Mouse (Mus musculus) neural tube, embryonic 15.5 days (tissue): ENCODE results near the gene Myo18a. TPM values are rescaled to one million over a fixed set of nuclear protein-coding genes. Genes with fewer than 3 reads are reported as not detected.

ENCODE experiments used
- ATAC-seq: fragments of 200-750 bp; cut with Nextera tagmentation; 2 replicates; pipeline ENCODE4 v1.8.0; 2017; ENCODE audit warnings: mild to moderate bottlenecking, moderate TSS enrichment, moderate library complexity; ENCODE audit not compliant: low FRiP score
- H3K27ac ChIP-seq: fragments of 300-500 bp; sonication (generic); replicated peaks from 2 replicates; pipeline ENCODE4 v1.5.1; 2015; ENCODE audit warnings: mild to moderate bottlenecking, inconsistent platforms
- H3K27me3 ChIP-seq: fragments of 300-500 bp; sonication (generic); replicated peaks from 2 replicates; pipeline ENCODE4 v1.6.1; 2015; ENCODE audit warnings: inconsistent platforms
- H3K36me3 ChIP-seq: fragments of 300-500 bp; sonication (generic); 2 replicates; pipeline ENCODE4 v1.6.1; 2015; ENCODE audit warnings: inconsistent platforms
- H3K4me1 ChIP-seq: fragments of 300-500 bp; sonication (generic); 2 replicates; pipeline ENCODE4 v1.6.1; 2015; ENCODE audit warnings: inconsistent platforms
- H3K4me2 ChIP-seq: fragments of 300-500 bp; sonication (generic); 2 replicates; pipeline ENCODE4 v1.6.1; 2015; ENCODE audit warnings: inconsistent platforms, mild to moderate bottlenecking, moderate library complexity
- H3K4me3 ChIP-seq: fragments of 300-500 bp; sonication (generic); replicated peaks from 2 replicates; pipeline ENCODE4 v1.5.1; 2015; ENCODE audit warnings: mild to moderate bottlenecking, inconsistent platforms
- H3K9ac ChIP-seq: fragments of 300-500 bp; sonication (generic); replicated peaks from 2 replicates; pipeline ENCODE4 v1.6.1; 2015; ENCODE audit warnings: mild to moderate bottlenecking, inconsistent platforms
- H3K9me3 ChIP-seq: fragments of 300-500 bp; sonication (generic); replicated peaks from 2 replicates; pipeline ENCODE4 v1.6.1; 2016; ENCODE audit warnings: inconsistent platforms
- WGBS: fragments of 180-500 bp; shearing (Covaris S2); methylation state at CpG from one replicate; pipeline ENCODE4 v1.1.7; 2015; ENCODE audit warnings: mixed read lengths; 5-methylcytosine and 5-hydroxymethylcytosine counted together
- polyA plus RNA-seq: library from polyadenylated mRNA; unstranded; fragments of >200 nt; fragmentation: Nextera tagmentation; extraction: Ambion mirVana; gene quantifications from 2 replicates; pipeline ENCODE4 v1.2.1, GENCODE M21; 2015

The Myo18a gene
- polyA plus RNA-seq, 1 experiment from 2014 or later = 39.6 TPM

DNA sequence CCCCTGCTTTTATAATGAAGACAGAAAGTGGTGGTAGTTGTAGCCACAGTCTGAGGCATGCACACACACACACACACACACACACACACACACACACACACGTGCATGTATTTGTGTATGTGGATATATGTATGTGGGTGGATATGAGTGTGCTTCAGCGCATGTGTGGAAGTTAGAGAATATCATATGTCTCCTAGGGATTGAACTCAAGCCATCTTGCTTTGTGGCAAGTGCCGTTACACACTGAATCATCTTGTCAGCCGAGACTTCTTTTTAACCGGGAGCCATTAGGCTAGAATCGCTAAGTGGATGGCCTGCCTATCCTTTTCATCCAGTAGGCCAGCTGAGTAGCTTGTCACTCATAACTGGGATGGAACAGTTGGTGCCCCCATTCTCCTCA lies 94.0 kb downstream of the Myo18a start:
- Histone ChIP-seq H3K9me3 (no peaks in the 10 kb centered on the region), H3K4me3 (no peak overlapping the region), H3K9ac (no peak overlapping the region), H3K36me3 (peaks cover 36% of the 10 kb centered on the region), H3K4me1 (peaks cover 81% of the 10 kb centered on the region), H3K4me2 (no peak overlapping the region), H3K27ac (peak overlapping the region; percentile 83), H3K27me3 (peaks cover 15% of the 10 kb centered on the region)
- WGBS = 63% methylated on average over 6 of the region's 6 CpGs
- no peak for ATAC-seq

DNA sequence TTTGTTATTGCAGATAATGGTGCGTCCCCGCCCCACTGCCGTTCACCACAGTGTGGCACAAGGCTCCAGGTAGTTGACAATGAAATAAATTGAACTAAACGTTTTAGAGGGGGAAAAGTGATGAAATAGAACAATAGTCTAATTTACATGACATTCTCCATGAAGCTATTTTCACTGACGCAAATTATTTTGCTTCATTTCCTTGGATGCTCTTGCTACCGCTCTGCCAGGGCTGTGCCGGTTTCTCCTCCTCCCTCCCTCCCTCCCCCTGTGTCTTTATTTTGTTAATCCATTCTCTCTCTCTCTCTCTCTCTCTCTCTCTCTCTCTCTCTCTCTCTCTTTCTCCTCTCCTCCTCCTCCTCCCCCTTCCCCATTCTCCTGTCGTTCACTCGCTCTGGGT lies 95.5 kb downstream of the Myo18a start:
- Histone ChIP-seq H3K4me1 (peaks cover 75% of the 10 kb centered on the region), H3K27me3 (peaks cover 15% of the 10 kb centered on the region), H3K27ac (peak overlapping the region; percentile 83), H3K9ac (no peak overlapping the region), H3K4me3 (no peak overlapping the region), H3K4me2 (no peak overlapping the region), H3K36me3 (peaks cover 25% of the 10 kb centered on the region), H3K9me3 (no peaks in the 10 kb centered on the region)
- WGBS = 30% methylated on average over 9 of the region's 9 CpGs
- ATAC-seq = no peak

DNA sequence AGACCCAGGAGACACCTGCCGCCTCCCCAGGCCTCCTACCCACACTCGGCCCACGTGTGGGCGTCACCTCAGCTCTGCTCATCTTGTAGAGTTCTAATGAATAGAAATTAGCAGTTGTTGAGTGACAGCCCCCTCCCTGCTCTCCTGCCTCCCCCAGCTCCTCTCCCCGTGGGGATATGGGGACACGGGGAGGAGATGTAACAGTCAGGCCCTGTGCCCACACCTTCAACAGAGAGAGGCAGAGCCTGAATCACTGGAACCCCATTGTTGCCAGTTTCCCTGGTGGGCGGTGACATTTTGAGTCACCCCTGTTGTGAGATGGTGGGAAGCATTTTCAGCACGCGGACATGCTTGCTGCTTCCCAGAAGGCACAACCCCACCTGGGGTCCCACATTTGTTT lies 97.9 kb downstream of the Myo18a start:
- no peak for ATAC-seq
- Histone ChIP-seq H3K9me3 (no peaks in the 10 kb centered on the region), H3K9ac (no peak overlapping the region), H3K27me3 (peaks cover 18% of the 10 kb centered on the region), H3K4me3 (no peak overlapping the region), H3K27ac (no peak overlapping the region), H3K36me3 (peaks cover 28% of the 10 kb centered on the region), H3K4me2 (no peak overlapping the region), H3K4me1 (peaks cover 64% of the 10 kb centered on the region)
- WGBS = 75% methylated on average over 9 of the region's 9 CpGs

DNA sequence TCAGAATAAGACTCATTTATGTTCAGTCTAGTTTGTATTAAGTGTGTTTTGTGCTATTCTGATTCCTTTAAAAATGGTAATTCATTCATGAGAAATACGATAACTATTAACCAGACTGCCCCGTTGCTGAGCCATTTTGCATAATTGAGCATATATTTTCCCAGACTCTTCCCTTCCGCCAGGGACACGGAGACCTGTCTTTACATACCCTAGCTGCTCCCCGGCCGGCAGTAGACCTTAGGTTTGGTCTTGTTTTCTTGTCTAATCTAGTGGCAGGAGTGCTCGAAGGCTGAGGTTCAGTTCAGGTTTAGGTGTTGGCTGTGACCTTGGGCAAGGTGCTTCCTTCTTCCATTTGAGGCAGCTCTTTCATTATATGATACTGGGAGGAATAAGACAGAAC lies 99.8 kb downstream of the Myo18a start:
- WGBS = 69% methylated on average over 7 of the region's 7 CpGs
- no peak overlapping the region for H3K4me2 ChIP-seq
- peaks cover 28% of the 10 kb centered on the region for H3K36me3 ChIP-seq
- no peak overlapping the region for H3K9ac ChIP-seq
- no peak overlapping the region for H3K4me3 ChIP-seq
- no peak for ATAC-seq
- no peaks in the 10 kb centered on the region for H3K9me3 ChIP-seq
- peaks cover 16% of the 10 kb centered on the region for H3K27me3 ChIP-seq
- no peak overlapping the region for H3K27ac ChIP-seq
- H3K4me1 ChIP-seq = peaks cover 64% of the 10 kb centered on the region

DNA sequence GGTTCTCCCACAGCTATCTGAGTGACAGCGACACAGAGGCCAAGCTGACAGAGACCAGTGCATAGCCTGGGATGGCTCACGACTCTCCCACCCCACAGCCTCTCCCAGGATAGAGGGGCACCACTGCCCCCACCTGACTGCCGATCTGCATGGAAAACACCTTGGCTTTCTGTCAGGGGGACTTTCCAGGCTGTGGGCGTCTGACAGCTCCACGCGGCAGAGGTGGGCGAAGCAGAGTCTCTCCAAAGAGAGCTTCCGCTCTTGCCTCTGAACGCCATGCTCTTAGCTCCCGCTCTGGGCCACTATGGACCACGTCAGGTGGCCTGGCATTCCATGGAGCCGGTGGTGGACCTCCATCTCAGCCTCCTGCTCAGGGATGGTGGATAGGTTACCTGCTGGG lies 101.7 kb downstream of the Myo18a start:
- H3K4me3 ChIP-seq = no peak overlapping the region
- ATAC-seq = 0 out of 2 replicates have a peak, but pooled peaks have one; percentile 36
- no peak overlapping the region for H3K9ac ChIP-seq
- peak overlapping the region; percentile 2; the same call in 1 of the 2 replicates for H3K27ac ChIP-seq
- peaks cover 22% of the 10 kb centered on the region for H3K36me3 ChIP-seq
- 54% methylated on average over 12 of the region's 12 CpGs for whole genome bisulfite sequencing
- H3K4me2 ChIP-seq = no peak overlapping the region
- peaks cover 20% of the 10 kb centered on the region for H3K27me3 ChIP-seq
- no peaks in the 10 kb centered on the region for H3K9me3 ChIP-seq
- H3K4me1 ChIP-seq = peaks cover 57% of the 10 kb centered on the region

DNA sequence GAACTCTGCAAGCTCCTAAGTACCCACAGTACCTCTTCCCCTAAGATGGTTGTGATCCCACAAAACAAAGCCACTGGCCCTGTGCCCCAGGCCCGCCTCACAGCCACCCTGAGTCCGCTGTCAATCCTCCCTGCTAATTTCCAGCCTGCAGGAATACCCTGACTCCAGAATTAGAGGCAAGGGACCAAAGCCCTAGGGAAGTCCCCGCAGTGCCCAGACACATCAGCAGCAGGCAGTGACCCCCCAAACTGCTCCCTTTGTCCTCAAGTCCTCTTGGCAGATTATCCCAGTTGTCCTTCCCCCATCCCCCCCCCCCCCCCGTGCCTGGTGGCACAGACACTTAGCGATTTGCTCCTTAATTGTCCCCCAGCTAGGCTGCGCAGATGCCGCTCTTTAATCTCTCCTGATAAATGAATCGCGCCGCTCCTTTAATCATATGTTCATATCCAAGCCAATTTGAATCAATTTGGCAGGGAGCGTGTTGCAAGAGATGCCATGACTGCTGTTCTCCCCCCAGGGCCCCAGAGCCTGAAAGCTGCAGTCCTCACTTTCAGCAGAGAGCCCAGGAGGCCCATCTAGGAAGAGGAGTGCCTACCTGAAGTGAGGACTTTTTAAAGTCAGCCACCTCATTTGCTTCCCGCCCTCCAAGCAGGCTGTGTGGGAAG lies 104.5 kb downstream of the Myo18a start:
- Histone ChIP-seq H3K9ac (no peak overlapping the region), H3K4me3 (no peak overlapping the region), H3K27me3 (peaks cover 7% of the 10 kb centered on the region; the same call in 1 of the 2 replicates), H3K36me3 (peaks cover 8% of the 10 kb centered on the region; the same call in 1 of the 2 replicates), H3K9me3 (no peaks in the 10 kb centered on the region), H3K4me1 (peaks cover 60% of the 10 kb centered on the region), H3K4me2 (0 out of 2 replicates have a peak overlapping the region, but pooled peaks have one; percentile 19), H3K27ac (peak overlapping the region; percentile 61)
- no peak for ATAC-seq
- WGBS = 10% methylated on average over 12 of the region's 12 CpGs

DNA sequence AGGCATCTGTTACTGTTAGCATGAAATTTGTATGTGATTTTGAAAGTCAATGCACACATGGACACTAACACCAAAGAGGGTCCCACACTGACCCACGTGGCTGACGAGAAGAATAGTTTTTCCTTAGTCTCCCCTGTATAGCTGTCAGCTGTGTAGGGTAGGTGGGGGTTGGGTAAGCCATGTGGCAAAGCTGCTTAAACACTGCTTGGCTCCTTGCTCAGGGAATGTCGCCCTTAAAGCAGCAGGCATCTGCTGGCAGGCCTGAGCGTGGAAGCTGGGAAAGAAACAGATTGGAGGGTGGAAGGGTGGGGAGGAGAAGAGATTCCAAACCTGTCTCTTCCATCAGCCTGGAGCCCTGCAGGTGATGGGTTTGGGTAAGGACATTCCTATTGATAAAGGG lies 108.4 kb downstream of the Myo18a start:
- 0 out of 2 replicates have a peak, but pooled peaks cover 3% of the 10 kb centered on the region for H3K27me3 ChIP-seq
- peak; percentile 21; the same call in 1 of the 2 replicates for ATAC-seq

DNA sequence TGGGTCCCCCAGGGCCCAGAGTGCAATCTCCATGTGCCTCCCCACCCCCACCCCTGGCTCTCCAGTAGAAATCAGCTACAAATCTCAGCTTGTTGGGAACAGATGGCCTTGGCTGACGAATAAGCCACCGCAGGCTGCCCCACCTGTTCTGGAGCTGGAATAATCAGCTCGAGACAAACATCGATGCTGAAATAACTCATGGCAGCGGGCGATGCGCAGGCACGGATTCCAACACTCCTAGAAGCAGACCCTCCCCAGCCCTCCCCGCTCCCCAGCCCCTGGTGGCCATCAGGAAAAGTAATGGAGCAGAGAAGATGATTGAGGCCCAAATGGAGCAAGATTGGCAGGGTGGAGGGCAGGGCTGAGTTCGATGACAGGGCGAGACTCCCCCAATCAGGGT lies 109.2 kb downstream of the Myo18a start:
- Histone ChIP-seq H3K9me3 (no peaks in the 10 kb centered on the region), H3K4me1 (peaks cover 72% of the 10 kb centered on the region), H3K4me3 (no peak overlapping the region), H3K27ac (peak overlapping the region; percentile 75), H3K36me3 (no peaks in the 10 kb centered on the region), H3K9ac (0 out of 2 replicates have a peak overlapping the region, but pooled peaks have one; percentile 21), H3K4me2 (peak overlapping the region; percentile 40), H3K27me3 (0 out of 2 replicates have a peak, but pooled peaks cover 3% of the 10 kb centered on the region)
- 0 out of 2 replicates have a peak, but pooled peaks have one; percentile 36 for ATAC-seq
- WGBS = 2% methylated on average over 11 of the region's 11 CpGs

More for the DNA sequence above, 108.4 kb downstream of the Myo18a start:
- Histone ChIP-seq H3K4me2 (no peak overlapping the region), H3K4me1 (peaks cover 72% of the 10 kb centered on the region), H3K36me3 (no peaks in the 10 kb centered on the region), H3K9me3 (no peaks in the 10 kb centered on the region), H3K9ac (no peak overlapping the region), H3K4me3 (no peak overlapping the region), H3K27ac (peak overlapping the region; percentile 37; the same call in 1 of the 2 replicates)
- WGBS = 20% methylated on average over 4 of the region's 4 CpGs

DNA sequence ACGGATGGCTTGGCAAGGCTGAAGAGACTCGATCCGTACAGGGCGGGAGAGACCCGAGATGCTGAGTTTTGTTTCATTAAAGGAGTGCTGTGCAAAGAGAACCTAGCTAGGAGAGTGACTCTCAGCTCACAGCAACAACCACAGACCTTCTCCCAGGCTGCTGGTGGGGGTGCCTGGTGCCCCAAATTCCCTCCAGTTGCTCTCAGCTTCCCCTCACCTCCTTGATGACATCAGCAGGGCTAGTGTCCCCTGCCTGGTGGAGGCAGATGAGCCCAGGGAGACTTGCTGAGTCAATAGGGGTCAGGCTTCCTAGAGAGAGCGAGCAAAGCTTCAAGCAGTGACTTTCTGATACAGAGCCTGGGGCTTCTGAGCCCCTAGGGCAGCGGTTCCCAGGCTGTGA lies 109.6 kb downstream of the Myo18a start:
- Histone ChIP-seq H3K27me3 (0 out of 2 replicates have a peak, but pooled peaks cover 3% of the 10 kb centered on the region), H3K36me3 (no peaks in the 10 kb centered on the region), H3K4me2 (peak overlapping the region; percentile 40), H3K27ac (peak overlapping the region; percentile 75), H3K4me1 (peaks cover 67% of the 10 kb centered on the region), H3K4me3 (no peak overlapping the region), H3K9ac (0 out of 2 replicates have a peak overlapping the region, but pooled peaks have one; percentile 21), H3K9me3 (no peaks in the 10 kb centered on the region)
- ATAC-seq = 0 out of 2 replicates have a peak, but pooled peaks have one; percentile 26
- WGBS = 4% methylated on average over 7 of the region's 7 CpGs

DNA sequence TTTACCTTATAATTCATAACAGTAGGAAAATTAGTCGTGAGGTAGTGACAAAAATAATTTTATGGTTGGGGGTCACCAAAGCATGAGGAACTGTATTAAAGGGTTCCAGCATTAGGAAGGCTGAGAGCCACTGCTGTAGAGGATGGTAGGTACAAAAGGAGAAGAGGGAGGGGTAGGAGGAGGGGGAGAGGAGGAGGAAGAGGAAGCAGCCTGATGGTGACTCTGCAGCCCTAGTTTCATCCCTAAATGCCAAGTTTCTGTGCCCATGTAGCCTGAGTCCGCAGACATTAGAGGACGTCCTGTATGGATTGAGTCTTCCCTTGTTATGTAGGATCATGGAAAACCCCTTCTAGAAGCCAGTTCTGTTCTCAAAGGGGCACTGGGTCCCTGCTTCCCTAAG lies 110.1 kb downstream of the Myo18a start:
- Histone ChIP-seq H3K36me3 (no peaks in the 10 kb centered on the region), H3K27me3 (0 out of 2 replicates have a peak, but pooled peaks cover 3% of the 10 kb centered on the region), H3K9me3 (no peaks in the 10 kb centered on the region), H3K4me1 (peaks cover 63% of the 10 kb centered on the region), H3K4me2 (no peak overlapping the region), H3K9ac (no peak overlapping the region), H3K27ac (0 out of 2 replicates have a peak overlapping the region, but pooled peaks have one; percentile 75), H3K4me3 (no peak overlapping the region)
- no peak for ATAC-seq
- WGBS = 39% methylated on average over 3 of the region's 3 CpGs

DNA sequence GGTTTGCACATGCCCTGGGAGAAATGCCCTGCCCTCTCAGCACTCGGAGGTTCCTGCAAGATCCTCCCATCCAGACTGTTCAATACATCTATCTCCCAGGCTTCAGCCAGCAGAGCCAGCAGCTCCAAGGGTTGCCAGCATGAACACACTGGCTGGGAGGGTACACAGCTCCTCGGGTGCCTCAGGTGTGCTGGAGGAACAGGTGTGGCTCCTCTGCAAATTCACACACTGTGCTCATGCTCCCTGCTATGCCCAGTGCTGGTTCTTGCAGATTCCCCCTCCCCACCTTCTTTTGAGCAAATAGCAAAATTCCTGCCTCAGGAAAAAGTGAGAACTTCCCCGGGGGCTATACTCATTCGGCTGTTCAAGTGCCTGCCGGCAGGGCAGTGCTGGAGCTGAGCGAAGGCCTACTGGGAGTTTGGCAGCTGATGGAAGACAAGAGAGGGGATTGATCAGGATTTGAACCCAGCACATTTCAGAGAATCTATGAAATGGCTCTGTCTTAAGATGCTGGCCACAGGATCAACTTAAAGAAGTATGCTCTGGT lies 111.7 kb downstream of the Myo18a start:
- Histone ChIP-seq H3K27ac (peak overlapping the region; percentile 6; the same call in 1 of the 2 replicates), H3K36me3 (no peaks in the 10 kb centered on the region), H3K4me2 (no peak overlapping the region), H3K9ac (no peak overlapping the region), H3K4me3 (no peak overlapping the region), H3K27me3 (no peaks in the 10 kb centered on the region), H3K9me3 (no peaks in the 10 kb centered on the region), H3K4me1 (peaks cover 56% of the 10 kb centered on the region)
- 38% methylated on average over 6 of the region's 6 CpGs for WGBS
- no peak for ATAC-seq

DNA sequence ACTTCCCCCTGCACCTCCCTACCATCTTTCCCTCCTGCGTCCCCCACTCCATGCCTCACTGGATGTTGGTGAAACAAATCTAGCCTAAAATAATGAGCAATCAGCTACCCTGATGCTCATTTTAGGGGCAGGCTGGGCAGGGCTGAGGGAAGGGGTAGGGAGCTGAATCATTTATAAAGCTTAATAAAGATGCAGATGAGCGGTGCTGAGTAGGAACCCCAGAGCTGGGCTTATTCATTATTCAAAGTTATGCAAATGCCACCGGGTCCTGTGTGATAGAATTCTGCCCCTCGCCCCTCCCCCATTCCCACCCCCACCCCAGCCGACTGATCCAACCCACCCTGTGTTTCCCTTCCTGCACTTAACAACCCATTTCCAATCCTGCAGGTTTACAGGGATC lies 112.2 kb downstream of the Myo18a start:
- ATAC-seq = no peak

More for the DNA sequence above, 112.2 kb downstream of the Myo18a start:
- Histone ChIP-seq H3K9me3 (no peaks in the 10 kb centered on the region), H3K27ac (peak overlapping the region; percentile 6; the same call in 1 of the 2 replicates), H3K27me3 (no peaks in the 10 kb centered on the region), H3K4me1 (peaks cover 61% of the 10 kb centered on the region), H3K9ac (no peak overlapping the region), H3K4me3 (no peak overlapping the region), H3K4me2 (no peak overlapping the region), H3K36me3 (no peaks in the 10 kb centered on the region)
- 20% methylated on average over 5 of the region's 5 CpGs for WGBS
